Mouse (Mus musculus): ENCODE measurements around the gene Ackr3. TPM values are rescaled to one million over a fixed set of nuclear protein-coding genes. Genes with fewer than 3 reads are reported as not detected.

Ackr3 gene
- total and polyA plus RNA-seq, 3 experiments, result not detected

- H3K27me3 ChIP-seq (ENCODE audit: control insufficient read depth in 1 of 2, insufficient read depth in 2 of 2, low read length in 2 of 2), result no peaks in the 10 kb centered on the region
- no peaks in the 10 kb centered on the region for H3K36me3 ChIP-seq (ENCODE audit: control insufficient read depth in 1 of 2, insufficient read depth in 2 of 2, low read length in 2 of 2)
- H3K9ac ChIP-seq (ENCODE audit: control insufficient read depth, low read depth, low read length, poor library complexity, severe bottlenecking), result no peak overlapping the region
- DNase-seq (ENCODE audit: low read depth, low spot score), result no peak
- H3K79me2 ChIP-seq (ENCODE audit: control insufficient read depth, insufficient read depth, low read length, poor library complexity), result no peaks in the 10 kb centered on the region
- TF ChIP-seq CHD2 (IDR thresholded peaks at IDR 0.05; ENCODE audit: low read length) (no peak), KAT2A (conservative IDR thresholded peaks at IDR 0.05; ENCODE audit: low read depth, low read length) (no peak), SIN3A (IDR thresholded peaks at IDR 0.05; ENCODE audit: low read length) (no peak), ZMIZ1 (IDR thresholded peaks at IDR 0.05; ENCODE audit: low read depth, low read length) (no peak), TBP (IDR thresholded peaks at IDR 0.05; ENCODE audit: low read depth, low read length) (no peak), CHD1 (IDR thresholded peaks at IDR 0.05; ENCODE audit: low read depth, low read length) (no peak), ZC3H11A (IDR thresholded peaks at IDR 0.05; ENCODE audit: low read depth, low read length) (no peak), ZKSCAN1 (IDR thresholded peaks at IDR 0.05; ENCODE audit: low read depth, low read length) (no peak), GATA1 (IDR thresholded peaks at IDR 0.05; ENCODE audit: low read depth, low read length) (no peak), USF2 (IDR thresholded peaks at IDR 0.05; ENCODE audit: borderline replicate concordance in 1 of 2, insufficient read depth in 1 of 2, low read depth in 1 of 2, low read length in 2 of 2) (no peak), BHLHE40 (IDR thresholded peaks at IDR 0.05; ENCODE audit: borderline replicate concordance, low read depth, low read length) (no peak)
- H3K9me3 ChIP-seq (replicated peaks; ENCODE audit: insufficient read depth, low read length), result no peaks in the 10 kb centered on the region
- no peak overlapping the region for H3K4me3 ChIP-seq (ENCODE audit: control insufficient read depth in 1 of 2, insufficient read depth in 1 of 2, low read depth in 2 of 2, low read length in 2 of 2)
- H3K27ac ChIP-seq (ENCODE audit: control insufficient read depth, low read depth, low read length), result no peak overlapping the region
- H3K4me1 ChIP-seq (ENCODE audit: control insufficient read depth in 1 of 2, insufficient read depth in 2 of 2, low read length in 2 of 2), result no peaks in the 10 kb centered on the region
Observed at GRCm38 (mm10) chr1:90227684-90228322, 24.0 kb downstream of the Ackr3 start.

- Histone ChIP-seq H3K36me3 (ENCODE audit: control insufficient read depth in 1 of 2, insufficient read depth in 2 of 2, low read length in 2 of 2) (no peaks in the 10 kb centered on the region), H3K27ac (ENCODE audit: control insufficient read depth, low read depth, low read length) (no peak overlapping the region), H3K79me2 (ENCODE audit: control insufficient read depth, insufficient read depth, low read length, poor library complexity) (no peaks in the 10 kb centered on the region), H3K27me3 (ENCODE audit: control insufficient read depth in 1 of 2, insufficient read depth in 2 of 2, low read length in 2 of 2) (no peaks in the 10 kb centered on the region), H3K4me3 (ENCODE audit: control insufficient read depth in 1 of 2, insufficient read depth in 1 of 2, low read depth in 2 of 2, low read length in 2 of 2) (no peak overlapping the region), H3K4me1 (ENCODE audit: control insufficient read depth in 1 of 2, insufficient read depth in 2 of 2, low read length in 2 of 2) (no peaks in the 10 kb centered on the region), H3K9me3 (replicated peaks; ENCODE audit: insufficient read depth, low read length) (no peaks in the 10 kb centered on the region), H3K9ac (ENCODE audit: control insufficient read depth, low read depth, low read length, poor library complexity, severe bottlenecking) (no peak overlapping the region)
- no peak for DNase-seq (ENCODE audit: low read depth, low spot score)
- no peak for TF ChIP-seq CHD1 (IDR thresholded peaks at IDR 0.05; ENCODE audit: low read depth, low read length)
- no peak for TF ChIP-seq SMC3 (IDR thresholded peaks at IDR 0.05; ENCODE audit: low read depth, low read length)
- TF ChIP-seq HCFC1 (IDR thresholded peaks at IDR 0.05; ENCODE audit: low read depth, low read length), result no peak
- no peak for TF ChIP-seq POLR2A (IDR thresholded peaks at IDR 0.05; ENCODE audit: control insufficient read depth in 1 of 2, insufficient read depth in 1 of 2, low read depth in 1 of 2, low read length in 2 of 2, poor library complexity in 1 of 2)
- no peak for TF ChIP-seq TCF12 (IDR thresholded peaks at IDR 0.05; ENCODE audit: low read depth, low read length)
- TF ChIP-seq GABPA (IDR thresholded peaks at IDR 0.05; ENCODE audit: low read depth, low read length), result no peak
- no peak for TF ChIP-seq GATA1 (IDR thresholded peaks at IDR 0.05; ENCODE audit: low read depth, low read length)
Observed at GRCm38 (mm10) chr1:90228323-90228697, 24.5 kb downstream of the Ackr3 start.

Measured in MEL (cell line).